Comparison of ENCODE assay signal across 10 mouse cellular contexts in the genomic region with DNA sequence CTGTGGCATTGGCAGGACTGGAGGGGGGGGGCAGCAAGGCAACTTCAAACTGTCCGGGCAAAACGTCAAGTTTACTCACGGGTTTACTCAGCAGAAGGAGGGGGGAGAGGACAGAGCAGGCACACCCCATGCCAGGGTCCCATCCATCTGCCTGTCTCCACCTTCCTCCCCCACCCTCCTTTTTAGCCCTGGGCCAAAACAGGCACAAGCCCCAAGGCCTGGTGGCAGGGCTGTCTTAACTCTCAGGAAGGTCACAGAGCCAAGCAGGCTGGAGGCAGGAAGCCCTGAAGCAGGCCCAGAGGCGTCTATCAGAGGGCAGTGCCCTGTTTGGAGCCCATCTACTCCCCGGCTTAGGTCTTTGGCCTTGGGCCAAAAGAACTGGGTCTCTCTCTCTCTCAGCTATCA. TPM values are rescaled to one million over a fixed set of nuclear protein-coding genes. Genes with fewer than 3 reads are reported as not detected.
DNase-seq lines count a peak whose midpoint lies in the region; ATAC-seq lines count a peak whose summit lies in the region.
"Had no signal": no experiment of that assay in that cellular context is flagged by ENCODE, and none has a peak within 500 bp of the region (broad histone marks: within the 10 kb centered on the region; RNA-seq: fewer than 3 reads in every experiment).

No protein-coding gene starts in this region.

- no peak overlapping the region for H3K9ac ChIP-seq in kidney, embryonic 14.5 days (ENCODE audit: low read depth, low read length)

- H3K36me3 ChIP-seq in kidney, embryonic 14.5 days (ENCODE audit: control insufficient read depth, insufficient read depth, low read length), result no peaks in the 10 kb centered on the region

- ATAC-seq in kidney, embryonic 14.5 days (ENCODE audit: low FRiP score, low TSS enrichment), result no peak

- H3K27me3 ChIP-seq in kidney, embryonic 14.5 days (ENCODE audit: control insufficient read depth, insufficient read depth, low read length), result no peaks in the 10 kb centered on the region

- intact Hi-C loops in heart, postnatal 10 days (cut with DNase I), result no loop called here

- no peaks in the 10 kb centered on the region for H3K9me3 ChIP-seq in kidney, embryonic 14.5 days (ENCODE audit: control insufficient read depth, low read length)

- no peak overlapping the region for H3K4me2 ChIP-seq in kidney, embryonic 14.5 days (replicated peaks; ENCODE audit: low read depth, low read length)

- H3K4me3 ChIP-seq in kidney, embryonic 14.5 days (ENCODE audit: low read length), result no peak overlapping the region
- H3K4me3 ChIP-seq in brown adipose tissue, adult 24 weeks (ENCODE audit: insufficient read depth, low read depth, low read length), result peak overlapping the region; percentile 35; the same call in 1 of the 2 replicates

- peak; percentile 49 for DNase-seq in kidney, adult 18-20 months
- DNase-seq in CD4-positive helper T cell, adult 2 months (ENCODE audit: low read depth, low spot score), result peak; percentile 59
- DNase-seq in heart, postnatal 10 days, result peak; percentile 73 to 83
- DNase-seq in lung, postnatal 10 days, result peak; percentile 36
- DNase-seq in layer of hippocampus, adult 11-12 months (ENCODE audit: low spot score), result no peak
- DNase-seq in left cerebral cortex, adult 9 months (ENCODE audit: low spot score in 2 of 2), result no peak

- H3K4me1 ChIP-seq in kidney, embryonic 14.5 days (ENCODE audit: control insufficient read depth, insufficient read depth, low read length), result peaks cover 39% of the 10 kb centered on the region
- H3K4me1 ChIP-seq in brown adipose tissue, adult 24 weeks (ENCODE audit: control insufficient read depth, insufficient read depth, insufficient read length, low read length), result peaks cover 11% of the 10 kb centered on the region

- H3K27ac ChIP-seq in kidney, embryonic 14.5 days (ENCODE audit: low read depth, low read length), result no peak overlapping the region
- H3K27ac ChIP-seq in brown adipose tissue, adult 24 weeks (replicated peaks; ENCODE audit: low read depth, low read length), result peak overlapping the region; percentile 85

- WGBS in kidney, embryonic 14.5 days, result 46% methylated on average over 5 of the region's 5 CpGs

RNA-seq across cellular contexts. Expression of a gene that starts 4.5 kb away (rescaled TPM):
- 1.8 and 2.2 TPM in 2 replicates for polyA plus RNA-seq in kidney, embryonic 14.5 days (2014; fragmentation: Nextera tagmentation; extraction: Ambion mirVana)
- polyA plus RNA-seq in brown adipose tissue, adult 24 weeks (2012; ENCODE audit: insufficient read depth, insufficient read length, missing spikeins), result 93.2 and 121 TPM in 2 replicates
- total RNA-seq in heart, postnatal 10 days (2021), result 10 to 100 TPM; 20.2 to 25.6 TPM

RNA-seq across cellular contexts. Expression of a gene that starts 12.5 kb away (rescaled TPM):
- polyA plus RNA-seq in kidney, embryonic 14.5 days (2014; fragmentation: Nextera tagmentation; extraction: Ambion mirVana), result not detected in 2 replicates
- polyA plus RNA-seq in brown adipose tissue, adult 24 weeks (2012; ENCODE audit: insufficient read depth, insufficient read length, missing spikeins), result 1.3 TPM in 1 of 2 replicates, not detected in the other
- under 1 TPM in 1 of 2 experiments, not detected in 1; 0.64 TPM for total RNA-seq in heart, postnatal 10 days (2021)
- polyA plus RNA-seq: large intestine, adult 2 months; testis, adult 2 months had no signal

RNA-seq across cellular contexts. Expression of a gene that starts 21.6 kb away (rescaled TPM):
- 19.6 and 24.9 TPM in 2 replicates for polyA plus RNA-seq in kidney, embryonic 14.5 days (2014; fragmentation: Nextera tagmentation; extraction: Ambion mirVana)
- 33.4 and 60.7 TPM in 2 replicates for polyA plus RNA-seq in brown adipose tissue, adult 24 weeks (2012; ENCODE audit: insufficient read depth, insufficient read length, missing spikeins)
- 10 to 100 TPM; 44.4 TPM for total RNA-seq in heart, postnatal 10 days (2021)

RNA-seq across cellular contexts. Expression of a gene that starts 25.1 kb away (rescaled TPM):
- 0.63 and 1.5 TPM in 2 replicates for polyA plus RNA-seq in kidney, embryonic 14.5 days (2014; fragmentation: Nextera tagmentation; extraction: Ambion mirVana)
- 0.75 TPM in 1 of 2 replicates, not detected in the other for polyA plus RNA-seq in brown adipose tissue, adult 24 weeks (2012; ENCODE audit: insufficient read depth, insufficient read length, missing spikeins)
- under 1 TPM; 0.43 to 0.57 TPM for total RNA-seq in heart, postnatal 10 days (2021)

RNA-seq across cellular contexts. Expression of a gene that starts 28.1 kb away (rescaled TPM):
- 632 and 773 TPM in 2 replicates for polyA plus RNA-seq in kidney, embryonic 14.5 days (2014; fragmentation: Nextera tagmentation; extraction: Ambion mirVana)
- 5.9 and 10.9 TPM in 2 replicates for polyA plus RNA-seq in brown adipose tissue, adult 24 weeks (2012; ENCODE audit: insufficient read depth, insufficient read length, missing spikeins)
- total RNA-seq in heart, postnatal 10 days (2021), result 10 to 100 TPM; 26.6 to 26.9 TPM

Comparison
In these comparisons a context has a peak if more than half of its experiments do, and no peak if none do; other contexts are left out.
1. DNase-seq: peak in kidney, adult 18-20 months (single experiment), CD4-positive helper T cell, adult 2 months (single experiment), heart, postnatal 10 days (2 of 2) and lung, postnatal 10 days (single experiment); none in layer of hippocampus, adult 11-12 months (single experiment) and left cerebral cortex, adult 9 months (0 of 2).
2. RNA of a gene that starts 4.5 kb away (polyA plus RNA-seq): 93.2 to 121 TPM in brown adipose tissue, adult 24 weeks; 1.8 to 2.2 TPM in kidney, embryonic 14.5 days; every median in the first group is over 10 times any median in the second.